Mouse (Mus musculus) forebrain, embryonic 10.5 days (tissue): ENCODE measurements at regions not wholly inside any gene's neighbourhood (a gene's known extent, or its start where the extent isn't known, plus 50 kb on each side); places are given as distances from the start of the nearest gene placed in this dataset. TPM values are rescaled to one million over a fixed set of nuclear protein-coding genes. Genes with fewer than 3 reads are reported as not detected.
A peak's percentile ranks its signal among the peaks of the same experiment; 100 is the strongest.
"Not testable (repeated sequence)": the region's sequence is repeated elsewhere in the genome, so short reads cannot be mapped to it uniquely, and the experiment has no call there.

ENCODE experiments used
- DNase-seq: peaks from one replicate; pipeline ENCODE4 v3.0.0-alpha.2; 2017; ENCODE audit warnings: low spot score; ENCODE audit errors: extremely low spot score
- H3K27ac ChIP-seq: fragments of 300-500 bp; sonication (generic); 2 replicates; pipeline ENCODE4 v1.5.1; 2016; ENCODE audit warnings: mild to moderate bottlenecking
- H3K27me3 ChIP-seq: fragments of 300-500 bp; sonication (generic); 2 replicates; pipeline ENCODE4 v1.6.1; 2016; ENCODE audit warnings: mild to moderate bottlenecking; ENCODE audit not compliant: poor library complexity, severe bottlenecking
- H3K36me3 ChIP-seq: fragments of 300-500 bp; sonication (generic); replicated peaks from 2 replicates; pipeline ENCODE4 v1.6.1; 2016; ENCODE audit warnings: mild to moderate bottlenecking, moderate library complexity
- H3K4me1 ChIP-seq: fragments of 300-500 bp; sonication (generic); 2 replicates; pipeline ENCODE4 v1.6.1; 2016
- H3K4me3 ChIP-seq: fragments of 300-500 bp; sonication (generic); 2 replicates; pipeline ENCODE4 v1.5.1; 2016; ENCODE audit warnings: mild to moderate bottlenecking, moderate library complexity
- H3K9me3 ChIP-seq: fragments of 300-500 bp; sonication (generic); 2 replicates; pipeline ENCODE4 v1.6.1; 2016; ENCODE audit warnings: mild to moderate bottlenecking, moderate library complexity
- WGBS: fragments of 180-500 bp; shearing (Covaris S2); methylation state at CpG from one replicate; pipeline ENCODE4 v1.1.7; 2016; 5-methylcytosine and 5-hydroxymethylcytosine counted together
- microRNA-seq: library from miRNA; unstranded; fragments of <30 nt; microRNA quantifications from one replicate; pipeline ENCODE4, GENCODE M21; 2017

GRCm38 (mm10) chr13:61957197-61957596 lies 172.5 kb upstream of the Zfp808 start:
- H3K36me3 ChIP-seq, H3K4me1 ChIP-seq, H3K27ac ChIP-seq, H3K27me3 ChIP-seq, H3K4me3 ChIP-seq, DNase-seq: not testable (repeated sequence)
- H3K9me3 ChIP-seq: peaks cover 30% of the 10 kb centered on the region
- WGBS: 89% methylated on average over 8 of the region's 9 CpGs

GRCm38 (mm10) chr13:61978856-61979255 lies 150.8 kb upstream of the Zfp808 start:
- not testable (repeated sequence) for DNase-seq, H3K4me3 ChIP-seq, H3K36me3 ChIP-seq, H3K27ac ChIP-seq, H3K27me3 ChIP-seq, H3K4me1 ChIP-seq
- 88% methylated on average over 3 of the region's 3 CpGs for WGBS
- H3K9me3 ChIP-seq: peaks cover 19% of the 10 kb centered on the region; the same call in 1 of the 2 replicates

- not testable (repeated sequence) for DNase-seq, H3K36me3 ChIP-seq, H3K4me1 ChIP-seq, H3K27me3 ChIP-seq, H3K27ac ChIP-seq, H3K9me3 ChIP-seq, H3K4me3 ChIP-seq
- WGBS: 67% methylated on average over 3 of the region's 3 CpGs
Observed at GRCm38 (mm10) chr13:61996519-61996918, 133.2 kb upstream of the Zfp808 start.

- 10% methylated on average over 6 of the region's 6 CpGs for WGBS
- not testable (repeated sequence) for H3K9me3 ChIP-seq, H3K4me1 ChIP-seq, H3K36me3 ChIP-seq, H3K27me3 ChIP-seq, DNase-seq, H3K27ac ChIP-seq, H3K4me3 ChIP-seq
Observed at GRCm38 (mm10) chr13:61998803-61999202, 130.9 kb upstream of the Zfp808 start.

- not testable (repeated sequence) for H3K4me3 ChIP-seq, H3K27me3 ChIP-seq, H3K9me3 ChIP-seq, H3K27ac ChIP-seq, H3K4me1 ChIP-seq, H3K36me3 ChIP-seq, DNase-seq
- 78% methylated on average over 1 of the region's 1 CpGs for WGBS
Observed at GRCm38 (mm10) chr13:62007321-62007720, 122.4 kb upstream of the Zfp808 start.

GRCm38 (mm10) chr13:62015424-62016167 lies 114.1 kb upstream of the Zfp808 start:
- Histone ChIP-seq H3K4me3 (peak overlapping the region; percentile 70), H3K36me3 (peaks cover 17% of the 10 kb centered on the region), H3K9me3 (peaks cover 14% of the 10 kb centered on the region; the same call in 1 of the 2 replicates), H3K27ac (peak overlapping the region; percentile 88)
- 2% methylated on average over 22 of the region's 22 CpGs for WGBS
- DNase-seq: peak; percentile 45
- not testable (repeated sequence) for H3K4me1 ChIP-seq, H3K27me3 ChIP-seq

GRCm38 (mm10) chr13:62016168-62016502 lies 113.6 kb upstream of the Zfp808 start:
- 0% methylated on average over 5 of the region's 5 CpGs for WGBS
- peak overlapping the region; percentile 88 for H3K27ac ChIP-seq
- H3K27me3 ChIP-seq: not testable (repeated sequence)

GRCm38 (mm10) chr13:62037646-62038045 lies 92.0 kb upstream of the Zfp808 start:
- H3K27ac ChIP-seq, H3K4me3 ChIP-seq, H3K4me1 ChIP-seq, H3K27me3 ChIP-seq, DNase-seq: not testable (repeated sequence)
- peaks cover 32% of the 10 kb centered on the region for H3K9me3 ChIP-seq
- WGBS: 82% methylated on average over 2 of the region's 2 CpGs
- H3K36me3 ChIP-seq: peaks cover 32% of the 10 kb centered on the region

More at GRCm38 (mm10) chr13:62016168-62016502, 113.6 kb upstream of the Zfp808 start:
- peaks cover 19% of the 10 kb centered on the region; the same call in 1 of the 2 replicates for H3K9me3 ChIP-seq
- not testable (repeated sequence) for DNase-seq, H3K4me1 ChIP-seq
- H3K36me3 ChIP-seq: peaks cover 22% of the 10 kb centered on the region
- H3K4me3 ChIP-seq: peak overlapping the region; percentile 70

GRCm38 (mm10) chr13:62077951-62078671 lies 51.6 kb upstream of the Zfp808 start:
- H3K9me3 ChIP-seq: peaks cover 18% of the 10 kb centered on the region
- WGBS: 64% methylated on average over 2 of the region's 2 CpGs
- H3K27ac ChIP-seq, H3K27me3 ChIP-seq, H3K4me3 ChIP-seq, H3K36me3 ChIP-seq, DNase-seq, H3K4me1 ChIP-seq: not testable (repeated sequence)

GRCm38 (mm10) chr13:62078893-62079292 lies 50.8 kb upstream of the Zfp808 start:
- not testable (repeated sequence) for H3K27me3 ChIP-seq, H3K4me3 ChIP-seq, H3K27ac ChIP-seq, H3K36me3 ChIP-seq, DNase-seq, H3K4me1 ChIP-seq
- WGBS: 88% methylated on average over 9 of the region's 9 CpGs
- peaks cover 18% of the 10 kb centered on the region for H3K9me3 ChIP-seq

Small RNA genes lying in the stretch of these regions (microRNA-seq; reads per million reads assigned to microRNA genes)
- not detected for gene Gm25649
